Mouse (Mus musculus): ENCODE results near the gene H2-D1. TPM values are rescaled to one million over a fixed set of nuclear protein-coding genes. Genes with fewer than 3 reads are reported as not detected.

The H2-D1 gene
- total and polyA plus RNA-seq, 3 experiments: 659 to 944 (median 880) TPM

GRCm38 (mm10) chr17:35267399-35268086 lies 5.0 kb downstream of the H2-D1 start:
- H3K79me2 ChIP-seq (replicated peaks; ENCODE audit: control insufficient read depth, extremely low read depth, insufficient read depth, poor library complexity, severe bottlenecking): peaks cover 23% of the 10 kb centered on the region
- peaks cover 11 to 22% of the 10 kb centered on the region in 2 experiments for H3K4me1 ChIP-seq (ENCODE audit: control insufficient read depth in 1 of 2, insufficient read depth in 2 of 2)
- H3K4me3 ChIP-seq (replicated peaks in 1 of 3; ENCODE audit: low read depth in 2 of 3, low read length in 2 of 3, poor library complexity in 1 of 3): no peak overlapping the region
- no peaks in the 10 kb centered on the region for H3K27me3 ChIP-seq (replicated peaks)
- dilution Hi-C loops (cut with MboI; ENCODE audit: extremely low pct_ligation_motif_present, extremely low pct_unique_long_range_greater_than_20kb, low sequenced_read_pairs): no loop called here
- TF ChIP-seq BHLHE40 (IDR thresholded peaks at IDR 0.05; ENCODE audit: low read depth, low read length) (no peak), CHD2 (IDR thresholded peaks at IDR 0.05; ENCODE audit: low read length) (no peak), CTCF (conservative IDR thresholded peaks at IDR 0.05 in 1 of 2, IDR thresholded peaks at IDR 0.05 in 1 of 2; ENCODE audit: low read depth in 2 of 2, low read length in 2 of 2) (no peak), MYC (IDR thresholded peaks at IDR 0.05; ENCODE audit: low read depth, low read length) (no peak), POLR2A (IDR thresholded peaks at IDR 0.05; ENCODE audit: low read depth, low read length) (peak; percentile 53; the same call in 1 of the 2 replicates), POLR2AphosphoS2 (IDR thresholded peaks at IDR 0.05; ENCODE audit: low read depth, low read length) (peak; percentile 91), HCFC1 (IDR thresholded peaks at IDR 0.05; ENCODE audit: low read depth, low read length) (no peak), ZKSCAN1 (IDR thresholded peaks at IDR 0.05; ENCODE audit: borderline replicate concordance, low read depth, low read length) (no peak), EP300 (IDR thresholded peaks at IDR 0.05; ENCODE audit: low read length) (no peak), MAX (IDR thresholded peaks at IDR 0.05; ENCODE audit: low read length) (no peak), PAX5 (IDR thresholded peaks at IDR 0.05; ENCODE audit: low read length) (no peak)
- H3K27ac ChIP-seq (ENCODE audit: insufficient read depth, low read depth): no peak overlapping the region
- no peak overlapping the region for H3K4me2 ChIP-seq (ENCODE audit: insufficient read depth, low read depth, poor library complexity, severe bottlenecking)
- DNase-seq (ENCODE audit: extremely low read depth): no peak
- peaks cover 3% of the 10 kb centered on the region for H3K9me3 ChIP-seq (replicated peaks; ENCODE audit: low read length)
- peaks cover 35 to 50% of the 10 kb centered on the region in 2 experiments for H3K36me3 ChIP-seq (replicated peaks in 1 of 2; ENCODE audit: control insufficient read depth in 1 of 2, insufficient read depth in 1 of 2, low read length in 1 of 2)
- in situ Hi-C loops (cut with MboI; ENCODE audit: low pct_ligation_motif_present, low pct_unique_long_range_greater_than_20kb, low sequenced_read_pairs): no loop called here
- no peak overlapping the region for H3K9ac ChIP-seq (ENCODE audit: insufficient read depth, low read depth)

GRCm38 (mm10) chr17:35269653-35270347 lies 7.3 kb downstream of the H2-D1 start:
- no peak overlapping the region for H3K4me2 ChIP-seq (ENCODE audit: insufficient read depth, low read depth, poor library complexity, severe bottlenecking)
- H3K4me3 ChIP-seq (replicated peaks in 1 of 3; ENCODE audit: low read depth in 2 of 3, low read length in 2 of 3, poor library complexity in 1 of 3): no peak overlapping the region
- H3K27ac ChIP-seq (ENCODE audit: insufficient read depth, low read depth): no peak overlapping the region
- in situ Hi-C loops (cut with MboI; ENCODE audit: low pct_ligation_motif_present, low pct_unique_long_range_greater_than_20kb, low sequenced_read_pairs) (loop anchor here (5.0 kb wide), 1 partner anchor 1297 kb away; no protein-coding TSS in a partner anchor), dilution Hi-C loops (cut with MboI; ENCODE audit: extremely low pct_ligation_motif_present, extremely low pct_unique_long_range_greater_than_20kb, low sequenced_read_pairs) (loop anchor here (5.0 kb wide), 1 partner anchor 1297 kb away; no protein-coding TSS in a partner anchor)
- H3K4me1 ChIP-seq (ENCODE audit: control insufficient read depth in 1 of 2, insufficient read depth in 2 of 2): peaks cover 11 to 24% of the 10 kb centered on the region in 2 experiments
- H3K36me3 ChIP-seq (replicated peaks in 1 of 2; ENCODE audit: control insufficient read depth in 1 of 2, insufficient read depth in 1 of 2, low read length in 1 of 2): peaks cover 31 to 54% of the 10 kb centered on the region in 2 experiments
- peaks cover 11% of the 10 kb centered on the region for H3K79me2 ChIP-seq (replicated peaks; ENCODE audit: control insufficient read depth, extremely low read depth, insufficient read depth, poor library complexity, severe bottlenecking)
- no peak overlapping the region for H3K9ac ChIP-seq (ENCODE audit: insufficient read depth, low read depth)
- TF ChIP-seq MXI1 (IDR thresholded peaks at IDR 0.05; ENCODE audit: low read depth, low read length) (peak; percentile 80), ZKSCAN1 (IDR thresholded peaks at IDR 0.05; ENCODE audit: borderline replicate concordance, low read depth, low read length) (no peak), SIN3A (IDR thresholded peaks at IDR 0.05; ENCODE audit: low read length) (peak; percentile 91)
- peaks cover 13% of the 10 kb centered on the region for H3K9me3 ChIP-seq (replicated peaks; ENCODE audit: low read length)
- no peaks in the 10 kb centered on the region for H3K27me3 ChIP-seq (replicated peaks)
- peak; percentile 59 for DNase-seq (ENCODE audit: extremely low read depth)

Data from CH12.LX (cell line).